Mouse (Mus musculus) lung, embryonic 16.5 days (tissue): ENCODE data around the gene Fmnl1. TPM values are rescaled to one million over a fixed set of nuclear protein-coding genes. Genes with fewer than 3 reads are reported as not detected.
A peak's percentile ranks its signal among the peaks of the same experiment; 100 is the strongest.
"Not testable (repeated sequence)": the region's sequence is repeated elsewhere in the genome, so short reads cannot be mapped to it uniquely, and the experiment has no call there.

Experiments used
- ATAC-seq: fragments of 200-750 bp; cut with Nextera tagmentation; 2 replicates; pipeline ENCODE4 v1.8.0; 2017; ENCODE audit warnings: low read depth, mild to moderate bottlenecking, moderate library complexity
- H3K27ac ChIP-seq: fragments of 300-500 bp; sonication (generic); 2 replicates; pipeline ENCODE4 v1.5.1; 2014; ENCODE audit warnings: mild to moderate bottlenecking, control low read depth, low read length
- H3K27me3 ChIP-seq: fragments of 300-500 bp; sonication (generic); 2 replicates; pipeline ENCODE4 v1.6.1; 2014; ENCODE audit warnings: low read depth, low read length, mixed read lengths; ENCODE audit not compliant: control insufficient read depth, insufficient read depth
- H3K36me3 ChIP-seq: fragments of 300-500 bp; sonication (generic); 2 replicates; pipeline ENCODE4 v1.6.1; 2014; ENCODE audit warnings: low read length; ENCODE audit not compliant: control insufficient read depth, insufficient read depth
- H3K4me1 ChIP-seq: fragments of 300-500 bp; sonication (generic); replicated peaks from 2 replicates; pipeline ENCODE4 v1.6.1; 2014; ENCODE audit warnings: low read length, mixed read lengths; ENCODE audit not compliant: control insufficient read depth, insufficient read depth
- H3K4me2 ChIP-seq: fragments of 300-500 bp; sonication (generic); 2 replicates; pipeline ENCODE4 v1.6.1; 2014; ENCODE audit warnings: low read depth, low read length, control low read depth
- H3K4me3 ChIP-seq: fragments of 300-500 bp; sonication (generic); 2 replicates; pipeline ENCODE4 v1.5.1; 2014; ENCODE audit warnings: mild to moderate bottlenecking, low read length, control low read depth
- H3K9ac ChIP-seq: fragments of 300-500 bp; sonication (generic); 2 replicates; pipeline ENCODE4 v1.6.1; 2014; ENCODE audit warnings: low read length, control low read depth
- H3K9me3 ChIP-seq: fragments of 300-500 bp; sonication (generic); 2 replicates; pipeline ENCODE4 v1.6.1; 2016; ENCODE audit warnings: low read length; ENCODE audit not compliant: control insufficient read depth
- WGBS: fragments of 180-500 bp; shearing (Covaris S2); extraction: QIAGEN DNeasy Blood & Tissue Kit; methylation state at CpG from one replicate; pipeline ENCODE4 v1.1.7; 2014; 5-methylcytosine and 5-hydroxymethylcytosine counted together
- polyA plus RNA-seq: library from polyadenylated mRNA; unstranded; fragments of >200 nt; fragmentation: Nextera tagmentation; extraction: Ambion mirVana; gene quantifications from 2 replicates; pipeline ENCODE4 v1.2.1, GENCODE M21; 2015

The Fmnl1 gene
- polyA plus RNA-seq, 1 experiment from 2014 or later = 2.9 TPM

- H3K36me3 ChIP-seq = peaks cover 14% of the 10 kb centered on the region
- H3K9me3 ChIP-seq = not testable (repeated sequence)
Observed at GRCm38 (mm10) chr11:103222718-103223117, 51.8 kb downstream of the Fmnl1 start.

DNA sequence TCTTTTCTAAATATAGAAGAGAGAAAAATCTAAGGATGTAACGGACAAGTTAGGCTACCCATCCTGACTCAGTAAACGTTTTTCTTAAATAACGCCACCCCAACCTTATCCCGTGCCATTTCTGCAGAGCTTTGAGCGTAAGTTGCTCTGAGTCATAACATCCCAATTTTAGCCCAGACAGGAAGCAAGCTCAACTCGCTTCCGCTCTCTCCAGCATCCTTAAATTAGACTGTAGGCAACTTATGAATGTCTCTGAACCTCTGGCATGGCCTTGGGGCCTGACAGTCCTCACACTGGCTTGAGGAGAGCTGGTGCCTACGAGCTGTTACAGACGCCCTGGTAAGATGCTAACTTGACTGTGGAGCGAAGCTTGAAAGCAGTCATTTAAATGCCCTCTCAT, 52.5 kb downstream of the Fmnl1 start:
- Histone ChIP-seq H3K4me3 (no peak overlapping the region), H3K9me3 (no peaks in the 10 kb centered on the region), H3K36me3 (peaks cover 14% of the 10 kb centered on the region), H3K27me3 (no peaks in the 10 kb centered on the region), H3K27ac (no peak overlapping the region), H3K4me1 (peaks cover 3% of the 10 kb centered on the region; the same call in 1 of the 2 replicates), H3K9ac (no peak overlapping the region), H3K4me2 (no peak overlapping the region)
- 80% methylated on average over 10 of the region's 10 CpGs for WGBS
- ATAC-seq = no peak

More at GRCm38 (mm10) chr11:103222718-103223117, 51.8 kb downstream of the Fmnl1 start:
- H3K4me1 ChIP-seq, ATAC-seq, H3K9ac ChIP-seq, H3K27me3 ChIP-seq, H3K4me3 ChIP-seq, H3K4me2 ChIP-seq, H3K27ac ChIP-seq: not testable (repeated sequence)
- WGBS = 83% methylated on average over 4 of the region's 4 CpGs

GRCm38 (mm10) chr11:103223951-103224456, 53.1 kb downstream of the Fmnl1 start:
- WGBS = 67% methylated on average over 18 of the region's 18 CpGs
- Histone ChIP-seq H3K27me3 (no peaks in the 10 kb centered on the region), H3K4me3 (no peak overlapping the region), H3K27ac (no peak overlapping the region), H3K9me3 (no peaks in the 10 kb centered on the region), H3K9ac (no peak overlapping the region), H3K36me3 (peaks cover 14% of the 10 kb centered on the region), H3K4me2 (no peak overlapping the region), H3K4me1 (0 out of 2 replicates have a peak, but pooled peaks cover 2% of the 10 kb centered on the region)
- ATAC-seq = no peak

GRCm38 (mm10) chr11:103229608-103230007, 58.7 kb downstream of the Fmnl1 start:
- no peaks in the 10 kb centered on the region for H3K4me1 ChIP-seq
- H3K4me2 ChIP-seq = no peak overlapping the region
- no peak for ATAC-seq
- 92% methylated on average over 2 of the region's 2 CpGs for WGBS
- H3K9ac ChIP-seq = no peak overlapping the region
- no peak overlapping the region for H3K4me3 ChIP-seq
- no peak overlapping the region for H3K27ac ChIP-seq
- H3K27me3 ChIP-seq = no peaks in the 10 kb centered on the region
- H3K9me3 ChIP-seq = no peaks in the 10 kb centered on the region
- H3K36me3 ChIP-seq = peaks cover 11% of the 10 kb centered on the region; the same call in 1 of the 2 replicates

DNA sequence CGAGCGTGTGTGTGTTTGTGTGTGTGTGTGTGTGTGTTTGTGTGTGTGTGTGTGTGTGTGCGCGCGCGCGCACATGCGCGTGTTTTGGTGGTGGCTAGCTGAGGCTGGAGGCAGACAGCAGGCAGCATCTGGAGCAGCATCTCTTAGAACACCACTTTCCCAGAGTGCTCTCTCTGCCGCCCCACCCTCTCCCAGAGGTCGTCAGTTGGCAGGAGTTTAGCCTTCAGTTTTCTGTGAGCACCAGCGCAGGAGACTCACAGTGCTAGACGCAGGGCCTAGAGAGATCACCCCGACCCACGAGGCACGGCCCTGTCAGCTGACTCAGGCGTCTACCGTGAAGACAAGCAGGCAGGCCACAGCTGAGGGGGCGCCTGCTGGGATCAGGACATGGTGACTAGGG, 59.7 kb downstream of the Fmnl1 start:
- Histone ChIP-seq H3K9me3 (no peaks in the 10 kb centered on the region), H3K9ac (no peak overlapping the region), H3K36me3 (peaks cover 11% of the 10 kb centered on the region; the same call in 1 of the 2 replicates), H3K27ac (no peak overlapping the region), H3K4me2 (no peak overlapping the region), H3K27me3 (no peaks in the 10 kb centered on the region), H3K4me3 (no peak overlapping the region), H3K4me1 (no peaks in the 10 kb centered on the region; the same call in 1 of the 2 replicates)
- no peak for ATAC-seq
- 85% methylated on average over 19 of the region's 19 CpGs for WGBS

DNA sequence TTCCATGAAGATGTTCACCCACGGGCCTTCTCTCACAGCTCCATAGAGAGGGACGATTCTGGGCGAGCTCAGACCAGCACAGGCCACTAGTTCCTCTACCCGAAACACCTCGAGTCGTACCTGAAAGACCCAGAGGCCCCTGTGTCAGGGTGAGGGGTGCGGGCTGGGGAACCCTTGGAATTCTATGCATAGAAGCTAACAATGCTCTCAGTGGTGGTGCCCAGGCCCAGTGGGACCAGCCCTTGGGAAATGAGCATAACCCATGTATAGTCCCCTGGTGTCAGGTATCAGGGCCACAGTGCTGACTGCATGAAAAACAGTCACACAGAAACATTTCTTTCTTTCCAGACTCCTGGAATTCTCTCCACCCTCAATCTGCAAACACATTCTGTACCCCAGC, 60.5 kb downstream of the Fmnl1 start:
- no peak overlapping the region for H3K9ac ChIP-seq
- 93% methylated on average over 7 of the region's 7 CpGs for WGBS

DNA sequence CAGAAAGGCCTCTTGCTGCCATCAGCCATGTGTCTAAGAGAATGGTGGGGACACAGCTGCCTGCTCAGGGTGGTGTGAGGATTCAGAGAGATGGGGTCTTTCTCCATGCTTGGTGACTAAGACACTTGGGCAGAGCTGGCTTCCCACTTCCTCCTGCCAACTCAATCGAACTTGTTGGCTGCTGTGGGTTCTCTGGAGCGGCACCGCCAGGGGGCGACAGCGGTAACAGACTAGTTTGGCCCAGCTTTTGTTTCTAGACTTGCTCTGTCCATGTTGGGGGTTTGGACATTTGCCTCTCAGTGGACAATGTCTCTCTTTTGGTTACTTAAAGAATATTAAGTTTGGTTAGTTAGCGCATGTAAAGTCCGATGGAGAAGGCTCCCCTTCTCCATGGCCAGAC, 62.1 kb downstream of the Fmnl1 start:
- peak; percentile 51 for ATAC-seq
- peaks cover 13% of the 10 kb centered on the region for H3K36me3 ChIP-seq
- peaks cover 2% of the 10 kb centered on the region; the same call in 1 of the 2 replicates for H3K9me3 ChIP-seq
- H3K27me3 ChIP-seq = no peaks in the 10 kb centered on the region
- H3K4me2 ChIP-seq = no peak overlapping the region
- no peak overlapping the region for H3K4me3 ChIP-seq
- no peaks in the 10 kb centered on the region; the same call in 1 of the 2 replicates for H3K4me1 ChIP-seq
- 24% methylated on average over 7 of the region's 7 CpGs for WGBS
- H3K9ac ChIP-seq = no peak overlapping the region
- H3K27ac ChIP-seq = no peak overlapping the region

More for the DNA sequence above, 60.5 kb downstream of the Fmnl1 start:
- no peak overlapping the region for H3K4me2 ChIP-seq
- H3K9me3 ChIP-seq = no peaks in the 10 kb centered on the region
- H3K27ac ChIP-seq = no peak overlapping the region
- no peak for ATAC-seq
- H3K27me3 ChIP-seq = no peaks in the 10 kb centered on the region
- H3K36me3 ChIP-seq = peaks cover 11% of the 10 kb centered on the region; the same call in 1 of the 2 replicates
- no peak overlapping the region for H3K4me3 ChIP-seq
- no peaks in the 10 kb centered on the region; the same call in 1 of the 2 replicates for H3K4me1 ChIP-seq

DNA sequence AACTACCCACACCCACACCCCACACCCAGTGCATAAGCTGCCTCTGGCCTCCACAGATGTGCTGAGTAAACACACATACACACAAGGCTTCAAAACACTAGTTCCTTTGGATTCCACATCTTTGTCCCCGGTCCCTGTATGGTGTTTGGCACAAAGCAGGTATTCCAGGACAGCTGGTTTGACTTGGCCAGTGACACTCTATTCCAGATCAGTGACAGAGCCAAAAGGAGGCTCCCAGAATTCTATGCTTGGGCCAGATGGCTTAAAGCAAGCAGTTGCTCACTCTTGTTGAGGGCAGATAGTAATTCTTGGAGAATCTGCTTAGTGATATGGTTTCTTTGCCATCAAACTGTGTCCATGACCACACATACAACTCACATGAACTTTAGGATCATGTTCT, 63.5 kb downstream of the Fmnl1 start:
- no peak overlapping the region for H3K9ac ChIP-seq
- no peaks in the 10 kb centered on the region; the same call in 1 of the 2 replicates for H3K4me1 ChIP-seq
- H3K4me3 ChIP-seq = no peak overlapping the region
- H3K27me3 ChIP-seq = no peaks in the 10 kb centered on the region
- no peak for ATAC-seq
- H3K36me3 ChIP-seq = peaks cover 15% of the 10 kb centered on the region
- WGBS = 32% methylated on average over 1 of the region's 1 CpGs
- peaks cover 2% of the 10 kb centered on the region; the same call in 1 of the 2 replicates for H3K9me3 ChIP-seq
- H3K4me2 ChIP-seq = no peak overlapping the region
- H3K27ac ChIP-seq = no peak overlapping the region

DNA sequence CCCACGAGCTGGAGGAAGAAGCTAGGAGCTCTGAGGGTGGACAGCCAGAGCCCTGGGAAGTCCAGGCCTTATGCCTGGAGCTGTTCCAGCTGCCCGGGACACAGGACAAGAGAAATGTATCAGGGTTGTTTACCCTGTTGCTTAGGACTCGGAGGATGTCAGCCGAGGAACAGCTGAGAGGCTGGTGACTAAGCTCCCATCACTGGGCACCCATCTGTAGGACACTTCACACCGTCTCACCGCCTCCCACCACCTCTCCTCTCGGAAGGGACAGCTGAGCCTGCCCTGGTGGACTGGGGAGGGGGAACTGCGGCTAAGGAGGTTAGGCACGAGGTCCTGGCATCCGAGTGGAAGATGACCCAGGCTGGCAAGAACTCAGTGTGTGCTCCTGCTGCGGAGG, 64.8 kb downstream of the Fmnl1 start:
- no peak overlapping the region for H3K4me3 ChIP-seq
- H3K27ac ChIP-seq = no peak overlapping the region
- H3K9ac ChIP-seq = no peak overlapping the region
- H3K9me3 ChIP-seq = peaks cover 2% of the 10 kb centered on the region; the same call in 1 of the 2 replicates
- 37% methylated on average over 11 of the region's 11 CpGs for WGBS
- peaks cover 6% of the 10 kb centered on the region for H3K4me1 ChIP-seq
- H3K36me3 ChIP-seq = peaks cover 12% of the 10 kb centered on the region
- H3K4me2 ChIP-seq = no peak overlapping the region
- H3K27me3 ChIP-seq = no peaks in the 10 kb centered on the region
- 0 out of 2 replicates have a peak, but pooled peaks have one; percentile 35 for ATAC-seq
